ENCODE assay signal across 8 mouse cellular contexts in the genomic region with DNA sequence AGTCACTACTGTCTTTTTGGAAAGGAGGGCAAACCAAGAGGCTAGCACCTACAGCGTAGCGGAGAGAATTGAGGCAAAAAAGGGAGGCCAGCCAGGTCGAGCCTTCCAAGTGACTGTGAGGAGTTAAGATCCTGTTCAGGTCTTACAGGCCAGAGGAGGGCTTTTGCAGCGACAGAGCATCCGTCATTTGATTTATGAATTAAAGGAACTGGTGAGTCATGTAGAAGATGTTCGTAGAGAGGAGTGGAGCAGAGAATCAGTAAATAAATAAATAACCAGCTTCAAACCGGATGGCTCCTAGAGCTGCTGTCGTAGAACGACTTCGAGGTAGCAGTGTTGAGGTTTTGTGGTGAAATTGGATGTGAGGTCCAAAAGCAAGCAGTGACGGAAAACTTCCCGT. TPM values are rescaled to one million over a fixed set of nuclear protein-coding genes. Genes with fewer than 3 reads are reported as not detected.
A peak's percentile ranks its signal among the peaks of the same experiment; 100 is the strongest.
DNase-seq lines count a peak whose midpoint lies in the region; ATAC-seq lines count a peak whose summit lies in the region.

No protein-coding gene starts in this region.

- H3K9ac ChIP-seq in heart, embryonic 11.5 days (ENCODE audit: low read depth, low read length): peak overlapping the region; percentile 84
- peak overlapping the region; percentile 88 for H3K9ac ChIP-seq in forebrain, embryonic 15.5 days (replicated peaks)
- H3K9ac ChIP-seq in kidney, embryonic 16.5 days (replicated peaks; ENCODE audit: low read length): peak overlapping the region; percentile 93
- H3K9ac ChIP-seq in midbrain, embryonic 15.5 days: peak overlapping the region; percentile 76

- H3K4me1 ChIP-seq in heart, embryonic 11.5 days (ENCODE audit: control insufficient read depth, insufficient read depth, low read length): peaks cover 8% of the 10 kb centered on the region; the same call in 1 of the 2 replicates
- peaks cover 20% of the 10 kb centered on the region for H3K4me1 ChIP-seq in forebrain, embryonic 15.5 days
- peaks cover 22% of the 10 kb centered on the region for H3K4me1 ChIP-seq in kidney, embryonic 16.5 days (ENCODE audit: insufficient read depth, low read length)
- peaks cover 25% of the 10 kb centered on the region for H3K4me1 ChIP-seq in midbrain, embryonic 15.5 days

- no peak for DNase-seq in heart, adult 9 months (ENCODE audit: low spot score in 2 of 2)
- DNase-seq in adrenal gland, adult 2 months: peak; percentile 48
- DNase-seq in urinary bladder, adult 2 months (ENCODE audit: low spot score): no peak
- DNase-seq in frontal cortex, postnatal 25 days (ENCODE audit: low spot score in 2 of 2): no peak

- no peaks in the 10 kb centered on the region for H3K9me3 ChIP-seq in heart, embryonic 11.5 days (replicated peaks; ENCODE audit: control insufficient read depth, low read length)
- H3K9me3 ChIP-seq in forebrain, embryonic 15.5 days: no peaks in the 10 kb centered on the region
- no peaks in the 10 kb centered on the region for H3K9me3 ChIP-seq in kidney, embryonic 16.5 days (ENCODE audit: low read length)
- no peaks in the 10 kb centered on the region for H3K9me3 ChIP-seq in midbrain, embryonic 15.5 days

- 46% methylated on average over 12 of the region's 12 CpGs for WGBS in heart, embryonic 11.5 days (ENCODE audit: insufficient replicate concordance)
- 56% methylated on average over 12 of the region's 12 CpGs for WGBS in forebrain, embryonic 15.5 days
- WGBS in kidney, embryonic 16.5 days: 31% methylated on average over 12 of the region's 12 CpGs
- 61% methylated on average over 12 of the region's 12 CpGs for WGBS in midbrain, embryonic 15.5 days

- no peak overlapping the region for H3K27ac ChIP-seq in heart, embryonic 11.5 days (ENCODE audit: low read depth, low read length)
- H3K27ac ChIP-seq in forebrain, embryonic 15.5 days (replicated peaks): no peak overlapping the region
- H3K27ac ChIP-seq in kidney, embryonic 16.5 days (ENCODE audit: low read length): 0 out of 2 replicates have a peak overlapping the region, but pooled peaks have one; percentile 74
- no peak overlapping the region for H3K27ac ChIP-seq in midbrain, embryonic 15.5 days

- H3K4me3 ChIP-seq in heart, embryonic 11.5 days (ENCODE audit: low read depth, low read length): peak overlapping the region; percentile 84
- H3K4me3 ChIP-seq in forebrain, embryonic 15.5 days: peak overlapping the region; percentile 94
- peak overlapping the region; percentile 96 for H3K4me3 ChIP-seq in kidney, embryonic 16.5 days (ENCODE audit: low read length)
- H3K4me3 ChIP-seq in midbrain, embryonic 15.5 days: peak overlapping the region; percentile 53

- peaks cover 6% of the 10 kb centered on the region; the same call in 1 of the 2 replicates for H3K36me3 ChIP-seq in heart, embryonic 11.5 days (ENCODE audit: control insufficient read depth, insufficient read depth, low read length)
- peaks cover 27% of the 10 kb centered on the region for H3K36me3 ChIP-seq in forebrain, embryonic 15.5 days
- peaks cover 24% of the 10 kb centered on the region for H3K36me3 ChIP-seq in kidney, embryonic 16.5 days (ENCODE audit: insufficient read depth, low read length)
- H3K36me3 ChIP-seq in midbrain, embryonic 15.5 days (replicated peaks): peaks cover 22% of the 10 kb centered on the region; the same call in 1 of the 2 replicates

- H3K27me3 ChIP-seq in heart, embryonic 11.5 days (ENCODE audit: control insufficient read depth, insufficient read depth, low read length): no peaks in the 10 kb centered on the region
- no peaks in the 10 kb centered on the region for H3K27me3 ChIP-seq in forebrain, embryonic 15.5 days
- no peaks in the 10 kb centered on the region for H3K27me3 ChIP-seq in kidney, embryonic 16.5 days (ENCODE audit: insufficient read depth, low read length)
- no peaks in the 10 kb centered on the region for H3K27me3 ChIP-seq in midbrain, embryonic 15.5 days (replicated peaks)

- no peak for ATAC-seq in heart, embryonic 11.5 days (replicated peaks; ENCODE audit: insufficient number of reproducible peaks, low FRiP score, low TSS enrichment)
- ATAC-seq in forebrain, embryonic 15.5 days (replicated peaks): no peak
- ATAC-seq in kidney, embryonic 16.5 days (ENCODE audit: low FRiP score, low TSS enrichment): 0 out of 2 replicates have a peak, but pooled peaks have one; percentile 4
- no peak for ATAC-seq in midbrain, embryonic 15.5 days (replicated peaks)

- H3K4me2 ChIP-seq in heart, embryonic 11.5 days: peak overlapping the region; percentile 64
- peak overlapping the region; percentile 75 for H3K4me2 ChIP-seq in forebrain, embryonic 15.5 days (replicated peaks)
- H3K4me2 ChIP-seq in kidney, embryonic 16.5 days (replicated peaks; ENCODE audit: low read depth, low read length): peak overlapping the region; percentile 98
- H3K4me2 ChIP-seq in midbrain, embryonic 15.5 days: peak overlapping the region; percentile 93

RNA-seq across cellular contexts. Expression of a gene that starts 0.9 kb away (rescaled TPM):
- polyA plus RNA-seq in heart, embryonic 11.5 days (2014; fragmentation: Nextera tagmentation; extraction: Ambion mirVana): 0.94 and 1.2 TPM in 2 replicates
- 1 to 10 TPM; 2.7 to 4.2 TPM for total RNA-seq in adrenal gland, adult 2 months (2021)
- polyA plus RNA-seq in adrenal gland, adult 2 months (2012; rRNA removed): 0.16 and 0.20 TPM in 2 replicates
- 1.6 and 1.7 TPM in 2 replicates for polyA plus RNA-seq in forebrain, embryonic 15.5 days (2015; fragmentation: Nextera tagmentation; extraction: Ambion mirVana)
- polyA plus RNA-seq in kidney, embryonic 16.5 days (2015; fragmentation: Nextera tagmentation; extraction: Ambion mirVana): 1.1 and 1.4 TPM in 2 replicates
- 2.9 and 4.2 TPM in 2 replicates for polyA plus RNA-seq in midbrain, embryonic 15.5 days (2015; fragmentation: Nextera tagmentation; extraction: Ambion mirVana)
- 1.1 and 1.3 TPM in 2 replicates for polyA plus RNA-seq in urinary bladder, adult 2 months (2012; rRNA removed)

RNA-seq across cellular contexts. Expression of a gene that starts 1.0 kb away (rescaled TPM):
- polyA plus RNA-seq in heart, embryonic 11.5 days (2014; fragmentation: Nextera tagmentation; extraction: Ambion mirVana): 33.2 and 36.1 TPM in 2 replicates
- total RNA-seq in adrenal gland, adult 2 months (2021): 10 to 100 TPM; 25.2 to 34.9 TPM
- 10.3 and 11.9 TPM in 2 replicates for polyA plus RNA-seq in adrenal gland, adult 2 months (2012; rRNA removed)
- polyA plus RNA-seq in forebrain, embryonic 15.5 days (2015; fragmentation: Nextera tagmentation; extraction: Ambion mirVana): 53.6 and 60.9 TPM in 2 replicates
- 49.3 and 54.0 TPM in 2 replicates for polyA plus RNA-seq in kidney, embryonic 16.5 days (2015; fragmentation: Nextera tagmentation; extraction: Ambion mirVana)
- 56.7 and 59.2 TPM in 2 replicates for polyA plus RNA-seq in midbrain, embryonic 15.5 days (2015; fragmentation: Nextera tagmentation; extraction: Ambion mirVana)
- polyA plus RNA-seq in urinary bladder, adult 2 months (2012; rRNA removed): 21.8 and 24.0 TPM in 2 replicates

RNA-seq across cellular contexts. Expression of a gene that starts 43.8 kb away (rescaled TPM):
- polyA plus RNA-seq in heart, embryonic 11.5 days (2014; fragmentation: Nextera tagmentation; extraction: Ambion mirVana): 100 and 126 TPM in 2 replicates
- 100 to 1,000 TPM; 138 to 209 TPM for total RNA-seq in adrenal gland, adult 2 months (2021)
- polyA plus RNA-seq in adrenal gland, adult 2 months (2012; rRNA removed): 3.9 and 5.6 TPM in 2 replicates
- 62.9 and 72.0 TPM in 2 replicates for polyA plus RNA-seq in forebrain, embryonic 15.5 days (2015; fragmentation: Nextera tagmentation; extraction: Ambion mirVana)
- polyA plus RNA-seq in kidney, embryonic 16.5 days (2015; fragmentation: Nextera tagmentation; extraction: Ambion mirVana): 130 and 138 TPM in 2 replicates
- 55.1 and 57.9 TPM in 2 replicates for polyA plus RNA-seq in midbrain, embryonic 15.5 days (2015; fragmentation: Nextera tagmentation; extraction: Ambion mirVana)
- polyA plus RNA-seq in urinary bladder, adult 2 months (2012; rRNA removed): 24.4 and 27.2 TPM in 2 replicates
